Mouse (Mus musculus) thymus, postnatal 14 days (tissue): ENCODE measurements around the gene Sec16a.
"Not testable (repeated sequence)": the region's sequence is repeated elsewhere in the genome, so short reads cannot be mapped to it uniquely, and the experiment has no call there.

Experiments used
- DNase-seq: peaks from one replicate; pipeline ENCODE4 v3.0.0; 2021

The Sec16a gene

DNA sequence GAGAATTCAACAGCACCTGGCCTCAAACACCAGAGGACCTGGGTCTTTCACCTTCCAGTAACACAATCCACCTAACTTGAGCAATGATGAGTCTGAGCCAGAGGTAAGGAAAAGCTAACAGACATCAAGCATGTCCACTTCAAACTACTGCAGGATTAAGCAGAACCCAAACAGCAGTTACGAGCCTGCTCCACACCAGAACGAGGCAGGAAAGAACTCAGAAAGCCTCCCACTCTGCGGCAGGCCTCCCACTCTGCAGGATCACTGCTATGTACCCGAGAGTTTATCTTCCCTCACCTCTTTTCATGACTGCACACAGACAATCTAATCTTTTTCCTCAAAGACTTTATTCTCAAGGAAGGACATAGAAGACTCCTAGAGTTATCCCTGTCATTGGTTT, 7.8 kb downstream of the Sec16a start:
- DNase-seq = no peak

DNA sequence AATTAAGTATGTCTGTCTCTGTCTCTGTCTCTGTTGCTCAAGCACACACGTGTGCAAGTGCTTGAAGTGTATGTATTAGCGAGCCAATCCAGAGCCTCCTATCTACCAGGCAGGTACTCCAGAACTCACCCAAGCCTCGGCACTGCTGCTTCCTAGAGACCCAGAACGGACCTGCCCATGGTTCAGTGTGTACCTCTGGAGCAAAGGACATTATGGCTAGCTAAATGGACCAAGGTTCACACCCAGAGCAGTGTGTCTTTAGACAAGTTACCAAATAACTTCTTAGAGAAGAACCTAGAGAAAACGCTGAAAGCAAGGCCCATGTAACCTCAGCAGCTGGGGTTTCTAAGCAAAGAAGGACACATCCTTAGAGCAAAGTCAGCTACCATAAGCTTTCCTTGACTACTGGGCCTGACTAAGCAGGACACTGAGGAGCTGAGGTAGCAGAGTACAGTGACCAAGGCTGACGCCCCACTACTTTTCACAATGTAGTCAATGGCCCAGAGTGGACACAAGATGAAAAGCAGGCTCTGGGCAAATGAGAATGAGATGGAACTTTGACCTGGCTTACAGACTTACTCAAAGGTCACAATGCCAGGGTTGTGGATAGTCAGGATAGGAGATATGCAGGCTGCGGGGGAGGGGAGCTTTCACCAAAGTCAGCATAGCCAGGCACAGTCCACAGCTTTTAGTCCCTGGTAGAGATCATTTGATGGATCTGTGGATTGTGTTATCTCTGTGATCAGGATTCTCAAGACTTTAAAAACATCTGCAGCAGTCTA, 10.0 kb downstream of the Sec16a start:
- no peak for DNase-seq

DNA sequence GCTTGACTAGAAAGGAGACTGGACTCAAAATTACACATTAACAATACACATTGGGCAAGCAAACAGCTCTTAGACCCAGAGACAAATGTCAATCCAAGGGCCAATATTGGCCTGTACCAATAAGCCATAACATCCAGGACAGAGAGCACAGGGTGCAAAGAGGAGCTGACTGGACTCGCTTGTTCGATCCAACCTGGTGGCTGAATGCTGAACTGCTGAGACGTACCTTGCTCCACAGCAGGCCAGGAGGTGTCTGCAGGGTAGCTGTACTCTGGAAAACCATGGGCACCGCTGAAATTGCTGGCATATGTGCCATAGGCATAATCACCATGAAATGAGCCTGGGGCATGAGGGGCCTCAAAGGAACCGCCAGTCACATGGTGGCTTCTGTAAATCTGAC, 15.2 kb downstream of the Sec16a start:
- no peak for DNase-seq

DNA sequence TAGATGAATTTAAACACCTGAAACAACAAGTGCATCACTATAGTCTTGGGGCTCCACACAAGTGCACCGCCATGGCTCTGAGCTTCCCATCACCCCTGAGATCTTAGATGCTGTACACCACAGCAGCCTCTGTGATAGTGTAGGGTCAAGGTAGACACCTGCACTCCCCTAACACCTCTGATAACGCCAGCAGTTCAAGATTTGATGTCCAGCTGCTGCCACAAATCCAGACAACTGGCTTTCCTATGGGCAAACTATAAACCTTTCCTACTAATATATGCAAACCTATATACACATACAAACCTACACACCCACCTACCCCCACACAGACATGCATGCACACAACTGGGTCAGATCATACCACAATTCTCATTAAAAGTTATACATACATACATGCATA, 20.5 kb downstream of the Sec16a start:
- no peak for DNase-seq

DNA sequence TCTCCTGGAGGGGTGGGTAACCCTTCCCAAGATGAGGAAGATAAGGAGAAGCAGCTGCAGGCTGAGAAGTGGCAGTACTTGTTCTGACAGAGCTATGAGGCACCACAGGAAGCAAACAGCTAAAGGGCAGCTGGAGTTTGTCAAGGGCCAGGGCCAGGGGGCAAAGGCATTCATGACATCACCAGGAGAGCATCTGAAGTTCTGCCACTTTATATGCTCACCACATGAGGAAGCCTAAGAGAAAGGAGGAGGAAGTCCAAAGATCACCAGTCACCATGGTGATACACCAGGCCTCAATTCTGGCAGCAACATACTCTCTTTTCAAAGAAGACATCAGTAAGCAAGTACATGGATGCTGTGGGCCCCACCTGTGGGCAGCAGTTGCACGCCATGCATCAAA, 21.9 kb downstream of the Sec16a start:
- DNase-seq = no peak

DNA sequence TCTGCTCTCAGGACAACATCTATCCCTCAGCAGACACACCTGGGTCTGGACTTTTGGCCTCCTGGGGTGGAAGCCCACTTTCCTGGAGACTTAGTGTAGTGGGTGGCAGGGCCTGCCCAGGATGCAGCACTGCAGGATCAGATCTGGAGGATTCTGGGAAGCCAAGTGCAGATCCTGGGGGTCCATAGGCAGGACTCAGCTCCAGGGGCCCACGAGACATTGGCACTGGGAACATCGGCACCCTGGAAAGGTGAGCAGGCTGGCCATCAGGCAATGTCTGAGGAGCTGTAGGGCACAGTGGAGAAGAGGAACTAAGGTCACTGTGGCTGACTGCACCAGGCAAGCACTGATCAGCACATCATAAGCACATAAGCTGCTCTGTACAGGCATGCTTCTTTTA, 23.0 kb downstream of the Sec16a start:
- no peak for DNase-seq

DNA sequence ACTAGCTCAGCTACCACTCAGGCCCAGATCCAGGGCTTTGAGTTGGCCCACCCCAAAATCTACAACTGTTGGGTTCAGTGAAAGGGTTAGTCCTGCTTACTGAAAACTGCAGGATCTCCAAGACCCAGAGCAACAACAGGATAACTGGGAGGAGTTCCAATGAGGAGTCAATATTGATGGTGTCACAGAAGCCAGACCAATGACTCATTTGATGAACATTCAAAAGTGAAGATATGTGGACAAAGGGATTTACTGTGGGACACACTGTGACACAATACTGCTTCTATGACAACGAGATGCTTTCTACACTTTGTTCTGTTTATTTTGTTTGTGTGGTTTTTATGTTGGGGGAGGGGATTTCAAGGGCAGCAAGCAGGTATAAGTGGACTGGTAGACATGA, 26.9 kb downstream of the Sec16a start:
- DNase-seq = no peak

DNA sequence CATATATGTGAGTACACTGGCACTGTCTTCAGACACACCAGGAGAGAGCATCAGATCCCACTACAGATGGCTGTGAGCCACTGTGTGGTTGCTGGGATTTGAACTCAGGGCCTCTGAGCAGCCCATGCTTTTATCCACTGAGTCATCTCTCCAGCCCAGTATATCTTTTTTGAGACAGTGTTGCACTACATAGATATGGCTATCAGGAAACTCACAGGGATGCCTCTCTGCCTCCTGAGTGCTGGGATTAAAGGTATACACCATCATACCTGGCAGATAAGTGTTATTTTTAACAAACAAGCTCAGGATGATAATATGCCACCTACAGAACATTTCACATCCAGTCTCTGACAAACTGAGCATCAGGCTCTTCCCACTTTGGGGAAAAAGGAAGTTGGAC, 27.9 kb downstream of the Sec16a start:
- no peak for DNase-seq

DNA sequence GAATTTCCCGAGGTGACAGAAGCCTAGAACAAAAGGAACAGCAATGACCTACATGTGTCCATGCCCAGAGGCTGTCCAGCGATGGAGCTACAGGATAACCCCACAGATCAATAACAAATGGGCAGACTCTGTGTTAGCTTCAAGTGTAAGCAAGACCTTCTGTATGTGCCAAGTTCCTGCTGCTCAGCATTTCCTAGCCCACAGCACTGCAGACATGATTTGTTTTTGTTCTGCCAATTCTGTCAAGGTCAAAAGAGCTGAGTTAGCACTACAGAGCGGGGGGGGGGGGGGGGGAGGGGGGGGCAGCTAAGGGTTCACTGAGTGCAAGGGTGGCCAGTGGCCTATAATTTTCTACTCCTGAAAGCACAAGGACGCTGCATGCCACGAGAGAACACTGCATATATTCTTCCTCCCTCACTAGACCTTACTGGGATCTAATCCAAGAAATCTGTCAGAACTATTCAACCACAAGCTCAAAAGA, 34.0 kb downstream of the Sec16a start:
- no peak for DNase-seq

DNA sequence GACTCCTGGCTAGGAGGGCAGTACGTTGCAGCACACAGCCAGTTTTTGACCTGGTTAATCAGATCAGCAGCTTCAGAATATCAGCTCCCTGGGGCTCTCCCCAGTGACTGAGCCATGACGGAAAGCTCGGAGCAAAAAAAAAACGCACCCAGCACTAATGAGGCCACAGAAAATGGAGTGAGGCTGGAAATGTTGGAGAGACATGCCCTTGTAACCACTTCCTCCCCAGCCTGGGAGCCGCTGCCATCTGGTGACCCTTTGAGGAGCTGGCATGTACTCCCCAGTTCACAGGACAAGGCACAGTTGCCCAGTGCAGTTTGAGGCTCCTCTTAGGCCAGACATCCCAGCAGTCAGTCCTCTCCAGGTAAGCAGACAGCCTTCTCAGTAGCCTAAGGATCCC, 34.9 kb downstream of the Sec16a start:
- DNase-seq = no peak

DNA sequence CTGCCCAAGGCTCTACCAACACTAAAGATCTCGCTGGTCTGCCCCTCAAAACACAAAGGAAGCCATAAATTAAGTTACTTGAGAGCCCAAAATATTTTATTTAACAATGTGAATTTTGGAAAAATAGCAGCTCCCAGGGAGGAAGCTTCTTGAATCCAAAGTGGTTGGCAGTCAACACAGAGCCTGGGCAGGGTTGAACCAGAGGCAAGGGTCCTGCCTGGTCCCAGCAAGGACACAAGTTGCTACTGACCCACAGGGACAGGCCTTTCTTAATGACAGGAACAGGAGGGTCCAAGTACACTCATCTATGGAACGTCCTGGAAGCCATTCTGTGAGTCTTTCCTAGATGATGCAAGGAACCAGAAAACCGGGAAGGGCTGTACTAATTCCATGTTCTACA, 35.7 kb downstream of the Sec16a start:
- no peak for DNase-seq

DNA sequence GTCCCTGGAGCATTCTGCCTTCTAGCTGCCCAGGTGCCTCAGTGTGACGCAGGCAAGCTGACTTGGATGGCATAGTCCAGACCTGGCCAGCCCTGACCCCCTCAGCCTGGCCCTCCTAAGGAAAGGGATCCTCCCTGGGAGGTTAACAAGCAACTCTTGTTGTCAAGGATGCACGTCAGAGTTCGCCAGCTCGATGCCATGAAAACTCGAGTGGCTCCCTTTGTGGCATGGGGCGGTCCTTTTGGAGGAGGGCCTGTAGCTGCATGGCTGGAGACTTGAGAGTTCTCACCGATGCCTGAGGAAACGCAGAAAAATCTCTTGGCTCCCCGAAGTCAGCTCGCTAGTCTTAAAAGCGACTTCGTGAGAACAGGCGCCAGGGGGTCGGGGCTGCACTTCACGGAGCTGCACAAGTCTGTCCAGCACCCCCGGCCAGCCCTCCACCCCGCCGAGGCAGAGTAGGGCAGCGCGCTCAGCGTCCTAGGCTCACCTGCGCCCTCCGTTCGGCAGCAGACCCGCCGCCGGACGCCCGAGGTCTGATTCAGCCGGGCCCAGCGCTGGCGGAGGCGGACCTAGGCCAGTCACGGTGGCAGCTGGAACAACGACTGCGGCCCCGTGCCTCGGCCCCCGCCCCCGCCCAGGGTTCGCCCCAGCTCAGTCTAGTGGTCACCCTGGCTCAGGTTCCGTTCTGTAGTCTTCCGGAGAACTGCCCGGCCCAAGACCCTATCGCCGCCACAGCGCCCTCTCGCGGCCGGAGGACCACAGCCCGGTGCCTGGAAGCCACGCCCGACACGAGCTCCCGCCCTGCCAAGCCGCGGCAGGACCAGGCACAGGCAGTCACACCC, 36.3 kb downstream of the Sec16a start, which contains the start of gene Inpp5e:
Gene Inpp5e, minus strand, starts transcription at position 689 of the 842 bp plus-strand sequence.
- peak; percentile 96 for DNase-seq

DNA sequence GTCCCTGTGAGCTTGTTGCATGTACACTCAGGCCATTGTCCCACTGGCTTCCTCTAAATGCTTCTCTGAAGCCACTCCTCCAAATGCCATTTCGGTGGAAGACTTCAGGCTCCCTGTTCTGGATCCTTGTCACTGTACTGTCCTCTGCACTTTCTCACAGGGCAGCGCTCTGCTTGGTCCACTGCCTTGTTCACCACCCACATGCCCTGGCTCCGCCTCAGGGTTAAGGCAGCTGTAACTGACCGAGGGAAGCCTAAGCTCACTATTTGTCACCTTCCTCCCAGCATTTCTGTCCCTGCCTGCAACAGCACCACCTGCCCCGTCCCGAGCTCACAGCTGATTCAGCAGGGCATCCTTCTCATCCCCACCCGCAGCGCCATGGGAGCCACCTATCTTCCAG, 41.7 kb downstream of the Sec16a start:
- DNase-seq = no peak

DNA sequence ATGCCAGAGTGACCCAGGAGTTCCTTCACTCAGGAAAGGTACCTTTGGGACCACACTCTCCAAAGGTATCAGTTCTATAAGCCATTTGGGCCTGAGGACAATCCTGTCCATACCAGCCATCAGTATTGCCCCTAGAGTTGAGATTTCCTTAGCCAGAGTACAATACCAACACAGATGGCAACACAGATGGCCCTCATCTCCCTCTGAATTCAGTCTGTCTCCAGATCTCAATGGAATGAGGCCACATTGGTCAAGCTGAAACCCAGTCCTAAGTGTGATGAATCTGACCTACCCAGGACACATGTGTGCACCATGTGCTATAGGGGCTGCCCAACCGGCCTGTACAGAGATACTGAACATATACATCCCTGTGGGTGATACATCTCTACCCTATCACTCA, 42.8 kb downstream of the Sec16a start:
- DNase-seq = no peak

DNA sequence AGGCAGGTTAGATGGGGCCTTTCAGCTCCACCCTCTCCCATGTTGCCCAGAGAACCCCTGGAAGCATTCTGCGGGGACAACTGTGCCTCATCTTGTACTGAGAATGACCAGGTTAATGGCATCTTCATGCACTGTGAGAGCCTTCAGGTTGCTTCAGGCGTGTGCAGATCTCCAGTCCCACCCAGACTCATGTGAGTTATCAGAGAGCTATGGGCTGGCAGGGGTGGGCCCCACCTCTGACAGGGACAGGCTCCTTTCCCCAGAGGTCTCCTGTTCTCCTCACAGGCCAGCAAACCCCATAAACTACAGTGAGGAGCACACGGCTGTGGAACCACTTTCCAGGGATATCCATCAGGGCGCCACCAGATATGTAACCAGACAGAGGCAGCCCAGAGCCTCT, 44.0 kb downstream of the Sec16a start:
- no peak for DNase-seq

DNA sequence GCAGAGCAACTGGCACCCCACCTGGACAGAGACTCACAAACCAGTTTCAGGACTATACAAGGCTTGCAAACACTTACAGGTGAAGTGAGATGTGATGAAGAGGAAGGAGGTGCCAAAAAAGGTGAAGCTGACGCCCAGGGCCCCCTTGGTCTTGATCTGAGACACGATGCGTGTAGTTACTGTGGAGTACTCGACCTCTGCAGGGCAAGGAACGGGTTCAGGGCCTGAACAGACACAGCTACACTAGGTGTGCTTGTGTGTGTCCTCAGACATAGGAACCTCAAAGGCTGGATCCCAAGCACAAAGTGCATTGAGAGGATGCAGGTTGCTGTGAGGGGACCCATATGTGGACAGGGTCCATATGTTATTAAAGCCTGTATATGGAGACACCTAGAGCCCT, 44.7 kb downstream of the Sec16a start:
- DNase-seq = no peak

DNA sequence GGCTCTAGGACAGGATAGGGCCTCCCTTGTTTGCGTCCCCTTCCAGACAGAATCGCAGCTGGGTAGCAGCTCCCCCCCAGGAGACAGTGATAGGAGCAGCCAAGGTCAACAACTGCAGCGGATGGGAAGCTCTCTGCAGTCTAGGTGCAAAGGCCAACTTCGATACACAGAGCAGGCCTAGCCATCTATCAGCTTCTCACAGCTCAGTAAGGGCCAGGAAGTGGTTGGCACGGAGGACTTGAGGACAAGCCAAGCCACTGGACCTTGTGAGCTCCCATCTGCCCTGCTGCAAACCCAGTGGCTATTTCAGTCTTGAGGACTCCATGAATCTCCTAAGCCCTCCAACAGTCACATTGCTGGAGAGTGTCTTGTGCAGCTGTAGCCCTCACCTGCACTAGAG, 45.4 kb downstream of the Sec16a start:
- DNase-seq = no peak

DNA sequence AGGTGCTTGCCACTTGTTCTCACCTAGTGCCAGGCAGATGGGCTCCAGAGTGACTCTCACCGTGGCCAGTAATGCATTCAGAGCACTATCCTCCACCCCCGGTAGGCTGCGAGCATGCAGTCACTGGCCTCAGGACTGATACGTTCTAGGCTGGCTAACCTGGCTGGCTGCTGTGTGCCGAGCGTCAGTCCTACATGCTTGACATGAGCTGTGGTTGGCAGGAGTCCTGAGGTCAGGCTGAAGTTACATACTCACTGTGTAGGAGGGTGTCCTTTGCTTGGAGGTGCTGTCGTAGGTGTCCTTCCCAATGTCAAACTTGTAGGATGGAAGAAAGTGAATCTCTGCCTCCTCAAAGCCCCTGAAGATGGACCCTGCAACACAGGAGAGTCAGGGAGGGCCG, 46.0 kb downstream of the Sec16a start:
- no peak for DNase-seq

DNA sequence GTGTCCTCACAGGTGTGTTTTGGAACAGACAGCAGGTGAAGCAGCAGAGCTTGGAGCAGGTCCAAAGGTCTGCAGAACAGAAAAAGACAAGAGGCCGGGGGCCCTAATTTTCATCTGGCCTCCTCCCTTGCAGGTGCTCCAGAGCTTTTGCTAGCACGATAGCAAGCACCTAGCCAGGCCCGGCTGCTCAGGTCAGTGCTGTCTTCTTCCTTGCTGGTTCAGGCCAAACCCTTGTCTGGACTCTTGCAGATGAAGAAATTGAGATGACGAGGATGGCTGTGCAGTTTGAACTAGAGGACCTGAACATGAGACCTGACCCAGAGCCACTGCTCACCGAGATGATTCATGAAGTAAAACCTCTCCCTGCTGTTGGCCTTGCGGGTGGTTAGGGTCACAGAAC, 53.4 kb downstream of the Sec16a start:
- no peak for DNase-seq

DNA sequence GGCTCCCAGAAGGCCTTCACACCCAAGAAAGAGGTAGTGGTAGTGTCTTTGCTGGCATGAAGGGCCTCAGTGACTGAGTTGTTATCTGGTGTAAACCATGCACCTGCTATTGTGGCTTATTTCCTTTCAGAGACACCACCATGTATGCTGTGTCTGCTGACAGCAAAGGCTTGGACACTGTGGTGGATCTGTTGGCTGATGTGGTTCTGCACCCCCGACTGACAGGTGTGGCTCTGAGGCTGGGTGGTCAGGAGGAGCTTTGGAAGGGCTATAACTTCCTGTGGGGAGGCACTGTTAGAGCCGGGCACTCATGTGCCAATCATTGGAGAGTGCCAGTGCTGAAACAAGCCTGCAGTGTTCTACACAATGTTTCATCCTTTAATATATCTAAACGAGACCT, 54.1 kb downstream of the Sec16a start:
- DNase-seq = no peak

DNA sequence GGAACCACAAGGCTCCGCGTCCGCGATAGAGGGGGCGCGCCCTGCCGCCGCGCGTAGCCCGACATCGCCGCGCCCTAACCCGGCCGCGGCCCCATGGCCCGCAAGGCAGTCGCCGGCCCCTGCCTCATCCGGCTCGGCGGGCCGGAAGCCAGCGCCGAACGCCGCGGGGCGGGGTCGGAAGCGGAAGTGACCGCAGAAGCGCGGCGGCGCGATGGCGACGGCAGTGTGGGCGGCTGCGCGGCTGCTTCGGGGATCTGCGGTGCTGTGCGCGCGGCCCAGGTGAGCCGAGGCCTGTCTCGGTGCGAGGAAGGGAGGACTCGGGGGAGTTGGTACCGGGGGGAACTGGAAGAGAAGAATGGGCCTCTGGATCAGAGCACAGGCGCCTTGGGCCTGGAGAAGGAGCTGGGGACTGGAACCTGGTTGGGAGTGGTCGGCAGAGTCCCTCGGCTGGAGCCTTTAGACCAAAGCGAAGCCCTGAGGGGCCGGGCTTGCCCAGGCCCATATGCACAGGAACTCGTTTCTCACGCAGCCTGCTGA, 55.8 kb downstream of the Sec16a start, which contains the start of the genes Entr1 and Pmpca:
Gene Entr1, minus strand, starts transcription at position 163 of the 537 bp plus-strand sequence.
Gene Pmpca, plus strand, starts transcription at position 186 of the 537 bp plus-strand sequence.
- peak; percentile 90 for DNase-seq

DNA sequence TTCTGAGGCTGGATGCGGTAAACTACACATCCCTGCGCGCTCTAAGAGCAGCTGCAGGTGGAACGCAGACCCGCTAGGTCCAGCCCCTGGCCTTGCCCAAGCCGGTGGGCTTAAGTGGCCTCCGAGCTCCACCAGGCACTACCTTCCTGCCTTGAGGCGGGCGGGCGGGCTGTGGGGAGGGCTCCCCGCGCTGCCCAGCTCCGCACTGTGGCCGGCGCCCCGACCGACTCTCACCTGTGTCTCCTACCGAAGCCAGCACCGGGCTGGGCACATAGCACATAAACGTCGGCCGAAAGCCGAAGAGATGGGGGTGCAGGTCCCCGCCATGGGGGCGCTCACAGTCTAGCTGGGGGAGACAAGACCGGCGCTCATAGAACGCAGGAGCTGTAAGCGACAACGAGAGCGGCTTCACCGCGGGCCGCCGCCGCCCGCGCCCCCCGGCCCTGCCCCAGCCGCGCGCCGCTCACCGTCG, 56.3 kb downstream of the Sec16a start:
- no peak for DNase-seq

DNA sequence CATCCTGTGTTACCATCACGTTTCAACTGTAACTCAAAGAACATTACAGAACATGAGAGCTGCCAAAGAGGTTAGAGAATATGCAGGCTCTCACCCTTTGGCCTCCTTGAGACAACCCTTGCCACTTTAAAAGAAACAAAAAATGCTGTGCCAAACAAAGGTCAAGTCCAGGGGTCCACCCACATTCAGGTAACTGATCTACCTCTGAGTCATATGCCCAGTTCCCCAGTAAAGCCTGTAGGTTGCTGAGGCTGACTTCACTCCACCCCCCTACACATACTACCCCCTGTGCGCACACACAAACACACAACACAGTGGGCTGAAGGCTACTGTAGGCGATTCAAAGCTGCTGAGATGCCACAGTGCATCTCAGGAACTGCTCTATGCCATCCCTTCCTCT, 57.3 kb downstream of the Sec16a start:
- no peak for DNase-seq

DNA sequence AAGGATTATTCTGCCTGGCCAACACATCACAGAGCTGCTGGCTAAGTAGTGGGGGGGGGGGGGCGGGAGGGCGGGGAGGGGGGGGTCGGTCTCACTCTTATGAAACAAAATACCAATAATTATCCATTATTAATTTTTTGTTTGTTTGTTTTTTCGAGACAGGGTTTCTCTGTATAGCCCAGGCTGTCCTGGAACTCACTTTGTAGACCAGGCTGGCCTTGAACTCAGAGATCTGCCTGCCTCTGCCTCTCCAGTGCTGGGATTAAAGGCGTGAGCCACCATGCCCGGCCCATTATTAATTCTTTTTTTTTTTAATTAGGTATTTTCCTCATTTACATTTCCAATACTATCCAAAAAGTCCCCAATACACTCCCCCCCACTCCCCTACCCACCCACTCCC, 64.1 kb downstream of the Sec16a start:
- DNase-seq = not testable (repeated sequence)
